Mouse (Mus musculus): Measurements from ENCODE around the gene Ypel2.

Gene Ypel2

GRCm38 (mm10) chr11:86895567-86895966 lies 97.9 kb downstream of the Ypel2 start:
- no peak for DNase-seq (ENCODE audit: low read depth)

- no peak for DNase-seq (ENCODE audit: low read depth)
These were observed 98.4 kb downstream of the Ypel2 start for GRCm38 (mm10) chr11:86895156-86895555.

- DNase-seq (ENCODE audit: low read depth) = peak; percentile 85
These were observed 99.3 kb downstream of the Ypel2 start for GRCm38 (mm10) chr11:86894171-86894577.

GRCm38 (mm10) chr11:86892996-86893670 lies 100.4 kb downstream of the Ypel2 start:
- DNase-seq (ENCODE audit: low read depth) = no peak

All from fibroblast of lung, adult 2 months (primary cell).